Mouse (Mus musculus): ENCODE measurements at regions not wholly inside any gene's neighbourhood (a gene's known extent, or its start where the extent isn't known, plus 50 kb on each side); places are given as distances from the start of the nearest gene placed in this dataset.
A peak's percentile ranks its signal among the peaks of the same experiment; 100 is the strongest.

GRCm38 (mm10) chr12:86824860-86825583 is 59.6 kb downstream of the Irf2bpl start:
- TF ChIP-seq CTCF (IDR thresholded peaks at IDR 0.05; ENCODE audit: insufficient read depth, low read length) (no peak), POLR2A (IDR thresholded peaks at IDR 0.05; ENCODE audit: borderline replicate concordance, extremely low read depth, low read depth, low read length) (peak; percentile 71; the same call in 1 of the 2 replicates)
